Mouse (Mus musculus) kidney, postnatal 25 days (tissue): ENCODE results near the gene Ccdc8.
"Not testable (repeated sequence)": the region's sequence is repeated elsewhere in the genome, so short reads cannot be mapped to it uniquely, and the experiment has no call there.

Experiments used
- DNase-seq, 2 experiments: peaks; one replicate each; pipeline ENCODE4 v3.0.0; 2021; ENCODE audit warnings: mixed read lengths in 2 of 2

Ccdc8 gene

DNA sequence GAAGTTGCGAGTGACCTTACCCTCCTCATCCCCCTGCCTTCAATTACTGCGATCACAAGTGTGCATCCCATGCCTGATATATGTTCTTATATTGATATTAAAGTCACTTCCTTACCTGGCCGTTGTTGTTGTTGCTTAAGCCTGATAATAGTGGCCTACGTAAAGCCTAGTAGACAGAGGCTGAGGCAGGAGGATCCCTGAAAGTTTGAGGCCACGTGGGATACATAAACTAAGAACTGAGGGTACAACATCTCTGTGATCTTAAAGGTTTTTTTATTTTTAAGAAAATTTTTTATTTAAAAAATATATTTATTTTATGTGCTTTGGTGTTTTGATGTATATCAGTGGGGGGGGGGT, at the start of gene Ccdc8:
Gene Ccdc8 (plus strand): TSS at position 258 of the 357 bp plus-strand sequence.
- DNase-seq, result no peak

GRCm38 (mm10) chr7:16942861-16943260, 49.6 kb upstream of the Ccdc8 start:
- no peak for DNase-seq

- DNase-seq, result peak; percentile 78 to 93
Observed at GRCm38 (mm10) chr7:16944061-16944807, 48.3 kb upstream of the Ccdc8 start, which contains the start of gene Pnmal2. TSS of gene Pnmal2 (plus strand) at chr7:16944682.

DNA sequence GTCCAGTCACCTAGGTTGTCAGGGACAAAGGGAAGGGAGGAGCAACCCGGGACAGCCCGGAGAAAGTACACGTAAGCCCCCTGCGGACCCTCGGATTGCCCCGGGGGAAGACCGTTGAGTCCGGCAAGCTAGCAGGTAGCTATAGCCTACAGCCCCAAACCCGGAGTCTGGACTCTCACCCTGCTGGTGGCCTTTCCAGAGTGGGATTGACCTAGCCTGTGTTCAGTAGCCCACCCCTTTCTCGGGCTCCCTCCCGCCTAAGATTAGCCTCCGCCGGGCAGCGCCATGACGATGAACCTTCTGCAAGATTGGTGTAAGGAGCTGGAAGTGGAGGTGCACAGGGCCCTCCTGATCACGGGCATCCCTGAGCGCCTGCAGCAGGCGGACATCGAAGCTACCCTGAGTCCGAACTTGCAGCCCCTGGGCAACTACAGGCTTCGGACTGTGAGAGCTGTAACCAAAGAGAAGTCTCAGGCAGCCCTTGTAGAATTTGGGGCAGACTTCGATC, 47.6 kb upstream of the Ccdc8 start:
- DNase-seq, result no peak

DNA sequence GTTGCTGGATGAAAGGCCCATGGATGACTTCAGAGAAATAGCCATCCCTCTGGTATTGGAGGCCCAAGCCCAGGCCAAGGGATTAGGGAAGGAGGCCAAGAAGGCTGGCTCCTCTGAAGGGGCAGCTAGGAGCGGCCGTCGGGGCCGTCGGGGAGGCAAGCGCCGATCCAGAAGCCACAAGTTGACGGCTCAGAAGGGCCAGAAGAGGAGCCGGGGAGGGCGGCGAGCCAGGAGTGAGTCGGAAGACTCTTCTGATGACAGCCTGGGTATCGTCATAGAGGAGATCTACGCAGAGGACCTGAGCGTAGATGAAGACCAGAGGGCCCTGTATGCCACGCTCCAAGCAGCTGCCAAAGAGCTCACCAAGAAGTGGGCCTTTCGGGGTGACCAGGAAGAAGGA, 47.1 kb upstream of the Ccdc8 start:
- no peak for DNase-seq

DNA sequence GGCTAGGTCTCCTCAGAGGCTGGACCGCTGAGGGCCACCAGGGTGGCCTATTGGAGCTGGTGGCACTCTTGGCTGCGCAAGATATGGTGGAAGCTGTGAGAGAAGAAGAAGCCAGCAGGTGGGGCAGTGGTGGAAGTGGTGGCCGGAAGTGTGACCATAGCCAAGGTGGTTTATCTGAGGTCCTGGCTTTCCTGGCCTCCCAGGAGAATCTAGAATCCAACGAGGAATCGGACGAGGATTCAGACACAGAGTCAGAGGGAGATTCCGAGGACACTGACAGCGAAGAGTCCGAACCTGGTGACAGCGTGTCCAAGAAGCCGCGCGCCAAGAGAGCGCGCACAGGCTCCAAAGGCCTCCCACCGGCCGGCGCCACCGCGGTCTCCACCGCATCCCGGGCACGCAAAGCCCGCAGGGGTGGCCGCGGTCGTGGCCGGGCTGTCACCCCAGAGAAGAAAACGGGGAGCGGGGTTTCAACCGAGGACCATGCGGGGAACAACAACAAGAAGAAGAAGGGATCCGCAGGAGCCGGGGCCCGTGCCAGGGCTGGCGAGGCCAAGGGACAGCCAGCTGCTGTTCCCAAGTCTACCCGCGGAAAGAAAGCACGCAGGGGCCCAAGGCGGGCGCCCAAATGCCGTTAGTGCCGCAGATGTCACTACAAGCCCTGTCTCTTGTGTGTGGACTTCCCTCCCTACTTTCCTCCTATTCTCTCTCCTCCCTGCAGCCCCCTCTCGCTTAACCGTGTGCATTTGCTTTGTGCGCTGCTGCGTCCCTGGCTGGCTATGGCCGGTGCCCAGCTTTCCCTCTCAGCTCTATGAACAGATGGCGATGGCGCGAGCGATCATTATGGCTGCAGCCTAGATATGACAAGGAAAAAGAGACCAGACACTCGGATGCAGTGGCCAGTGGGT, 45.8 kb upstream of the Ccdc8 start:
- DNase-seq, result no peak

- no peak for DNase-seq
Observed at GRCm38 (mm10) chr7:16947349-16947895, 45.1 kb upstream of the Ccdc8 start.

- no peak for DNase-seq
Observed at GRCm38 (mm10) chr7:16947959-16948361, 44.5 kb upstream of the Ccdc8 start.

DNA sequence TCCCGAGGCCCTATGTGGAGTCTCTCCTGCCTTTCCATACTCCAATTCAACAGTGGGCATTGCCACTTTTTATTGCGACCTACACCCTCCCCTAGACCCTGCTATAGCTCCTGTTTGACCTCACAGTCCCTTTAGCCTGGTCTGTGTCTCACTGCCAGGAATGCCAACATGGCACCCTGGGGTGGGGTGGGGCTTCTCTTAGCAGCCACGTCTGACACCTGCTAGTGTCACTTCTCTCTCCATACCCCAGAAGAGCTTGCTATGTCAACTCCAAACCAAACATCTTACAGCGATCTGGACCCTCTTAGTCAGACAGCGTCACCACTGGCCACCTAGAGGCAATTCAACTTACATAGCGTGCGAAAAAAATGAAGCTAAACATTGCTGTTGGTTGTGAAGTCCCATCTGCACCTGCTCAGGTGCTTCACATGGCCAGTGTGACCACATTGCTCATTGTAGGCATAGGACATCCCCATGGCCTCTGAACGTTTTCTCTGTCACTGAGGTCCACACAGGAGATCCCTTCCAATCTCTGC, 43.5 kb upstream of the Ccdc8 start:
- DNase-seq, result no peak

GRCm38 (mm10) chr7:16949908-16950841, 42.3 kb upstream of the Ccdc8 start:
- peak; percentile 77 to 80 for DNase-seq

GRCm38 (mm10) chr7:16950861-16951635, 41.5 kb upstream of the Ccdc8 start:
- peak; percentile 77 to 78 for DNase-seq

GRCm38 (mm10) chr7:16953776-16954175, 38.7 kb upstream of the Ccdc8 start:
- not testable (repeated sequence) for DNase-seq

GRCm38 (mm10) chr7:16955712-16956111, 36.8 kb upstream of the Ccdc8 start:
- DNase-seq, result no peak

DNA sequence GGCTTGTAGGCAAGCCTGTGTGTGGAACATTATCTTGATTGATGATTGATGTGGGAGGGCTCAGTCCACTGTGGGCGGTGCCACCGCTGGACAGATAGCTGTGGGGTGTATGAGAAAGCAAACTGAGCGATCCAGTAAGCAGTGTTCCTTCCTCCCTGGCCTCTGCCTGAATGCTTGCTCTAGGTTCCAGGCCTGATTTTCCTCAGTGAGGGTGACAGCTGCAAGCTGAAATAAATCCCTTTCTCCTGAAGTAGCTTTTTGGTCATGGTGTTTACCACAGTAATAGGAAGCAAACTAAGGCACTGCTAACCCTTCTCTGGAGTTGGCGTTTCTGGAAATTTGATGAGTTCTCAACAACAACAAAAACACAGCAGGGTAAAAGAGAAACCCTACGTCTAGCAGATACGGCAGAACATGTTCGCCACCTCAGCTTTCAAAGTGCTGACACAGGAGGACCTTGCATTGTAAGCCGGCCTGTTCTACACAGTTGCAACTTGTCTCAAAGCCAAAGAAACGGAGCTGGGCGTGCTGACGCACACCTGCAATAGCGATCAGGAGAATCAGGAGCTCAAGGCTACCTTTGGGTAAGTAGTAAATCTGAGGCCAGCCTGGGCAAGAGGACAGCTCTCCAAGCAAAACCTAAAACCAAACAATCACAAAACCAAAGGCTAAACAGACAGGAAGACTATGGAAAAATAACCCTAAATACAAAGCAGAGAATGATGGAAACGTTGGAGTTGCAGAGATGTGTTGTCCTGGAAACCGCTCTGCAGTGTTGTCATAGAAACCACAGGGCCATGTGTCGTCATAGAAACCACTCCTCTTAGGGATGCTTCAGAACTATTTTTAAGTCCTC, 35.9 kb upstream of the Ccdc8 start:
- no peak for DNase-seq

- DNase-seq, result no peak
Observed at GRCm38 (mm10) chr7:16959539-16960187, 32.8 kb upstream of the Ccdc8 start, which contains the start of gene Pnmal1. TSS of gene Pnmal1 (plus strand) at chr7:16959679.

DNA sequence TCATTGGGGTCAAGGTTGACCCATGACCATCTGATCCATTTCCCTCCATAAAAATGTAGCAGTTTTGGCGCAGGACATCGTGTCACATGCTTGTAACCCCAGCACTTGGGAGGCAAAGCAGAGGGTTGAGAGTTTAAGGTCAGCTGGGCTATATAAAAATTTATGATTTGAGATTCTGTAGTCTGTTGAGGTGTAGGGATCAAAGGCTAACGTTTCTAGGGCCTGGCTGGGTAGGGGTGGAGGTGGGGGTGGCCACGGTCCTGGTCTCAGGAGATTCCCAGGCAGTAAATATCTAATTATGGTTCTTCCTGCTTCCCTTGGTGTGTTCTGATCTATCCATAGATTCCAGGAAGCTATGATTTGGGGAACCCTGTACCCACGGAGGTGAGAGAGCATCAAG, 30.8 kb upstream of the Ccdc8 start:
- DNase-seq, result no peak

- DNase-seq, result no peak
Observed at GRCm38 (mm10) chr7:16968414-16968813, 24.1 kb upstream of the Ccdc8 start.

DNA sequence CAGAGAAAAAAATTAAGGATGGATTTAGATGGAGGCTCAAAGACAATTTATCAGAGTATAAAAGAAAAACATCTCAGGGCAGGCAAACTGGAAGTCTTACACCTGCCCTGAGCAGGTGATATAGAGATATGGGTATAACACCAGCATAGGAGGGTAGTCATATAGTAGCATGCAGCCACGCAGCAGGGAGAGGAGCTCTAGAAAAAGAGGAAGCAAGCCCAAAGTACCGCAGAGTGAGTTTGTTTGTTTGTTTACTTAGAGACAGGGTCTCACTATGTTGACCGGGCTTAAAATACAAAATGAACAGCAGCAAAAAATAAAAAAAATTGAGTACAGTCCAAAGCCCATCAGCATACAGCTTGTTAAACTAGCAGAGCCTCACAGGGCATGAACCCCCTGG, 21.3 kb upstream of the Ccdc8 start:
- DNase-seq, result no peak

DNA sequence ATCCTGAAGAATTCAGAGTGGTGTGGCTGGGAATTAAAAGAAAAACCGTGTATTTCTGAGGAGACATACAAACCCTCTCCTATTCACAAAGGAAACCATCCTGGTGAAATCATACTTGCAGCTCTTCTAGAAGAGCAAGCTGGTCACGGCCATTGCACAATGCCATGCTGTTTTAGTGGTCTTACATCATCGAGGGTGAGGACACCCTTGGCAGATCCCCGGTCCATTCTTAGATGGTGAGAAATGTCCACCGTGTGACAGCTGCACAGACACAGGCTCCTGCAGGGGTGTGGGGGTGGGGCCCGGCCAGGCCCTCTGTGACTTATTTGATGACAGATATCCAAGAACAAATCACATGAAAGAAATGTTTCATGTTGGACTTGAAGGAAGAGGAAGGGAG, 18.5 kb upstream of the Ccdc8 start:
- DNase-seq, result no peak

DNA sequence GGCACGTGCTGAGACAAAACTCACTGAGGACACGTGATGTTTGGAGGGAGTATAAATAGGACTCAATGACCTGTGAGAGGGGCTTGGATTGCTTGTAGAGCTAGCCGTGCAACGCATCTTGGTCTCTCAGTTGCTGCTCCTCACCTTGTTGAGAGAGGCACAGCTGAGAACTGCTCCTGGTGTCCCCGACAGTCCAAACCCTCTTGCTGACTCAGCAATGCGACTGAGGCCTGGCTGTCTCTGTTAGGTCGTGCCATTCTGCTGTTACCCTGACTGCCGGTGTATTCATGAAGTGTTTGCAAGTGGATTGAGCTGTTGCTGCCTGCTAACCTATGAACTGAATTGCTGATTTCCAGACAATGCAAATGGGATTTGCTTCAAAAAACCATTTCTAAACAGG, 16.2 kb upstream of the Ccdc8 start:
- no peak for DNase-seq
